Mouse (Mus musculus) retina, adult 2 months (tissue): ENCODE data around the gene Zscan4f.
"Not testable (repeated sequence)": the region's sequence is repeated elsewhere in the genome, so short reads cannot be mapped to it uniquely, and the experiment has no call there.

ENCODE experiments used
- DNase-seq: peaks from one replicate; pipeline ENCODE4 v3.0.0-alpha.2; 2012; ENCODE audit warnings: low read depth, low spot score

Gene Zscan4f

DNA sequence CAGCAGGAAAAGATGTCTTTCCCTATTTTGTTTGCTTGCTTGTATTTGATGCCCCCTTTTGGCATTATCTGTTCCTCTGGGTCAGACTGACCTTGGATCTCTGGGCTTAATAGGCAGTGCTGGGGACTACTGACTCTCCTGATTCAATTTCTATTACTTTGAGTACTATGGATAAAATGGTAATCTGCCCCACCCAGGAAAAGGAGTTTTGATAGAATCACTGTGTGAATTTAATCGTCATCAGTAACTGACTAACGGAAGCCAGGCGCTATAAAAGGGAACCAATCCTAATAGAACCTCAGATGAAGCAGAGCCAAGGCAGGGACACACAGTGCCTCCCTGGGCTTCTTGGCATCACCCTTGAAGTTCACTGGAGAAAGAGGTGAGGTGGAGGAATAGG, at the start of gene Zscan4f:
TSS of gene Zscan4f (plus strand) at position 301 of the 400 bp plus-strand sequence.
- not testable (repeated sequence) for DNase-seq

- DNase-seq, result not testable (repeated sequence)
These were observed 13.1 kb upstream of the Zscan4f start for GRCm38 (mm10) chr7:11384641-11385040.
